Mouse (Mus musculus) intestine, postnatal 0 days (tissue): ENCODE results near the gene Xndc1. TPM values are rescaled to one million over a fixed set of nuclear protein-coding genes. Genes with fewer than 3 reads are reported as not detected.

Experiments
- ATAC-seq: fragments of 200-750 bp; cut with Nextera tagmentation; 2 replicates; pipeline ENCODE4 v1.8.0; 2017; ENCODE audit warnings: mild to moderate bottlenecking, moderate TSS enrichment, moderate library complexity
- H3K27ac ChIP-seq: fragments of 300-500 bp; sonication (generic); 2 replicates; pipeline ENCODE4 v1.5.1; 2014; ENCODE audit warnings: mild to moderate bottlenecking, low read depth, low read length, moderate library complexity
- H3K27me3 ChIP-seq: fragments of 300-500 bp; sonication (generic); replicated peaks from 2 replicates; pipeline ENCODE4 v1.6.1; 2014; ENCODE audit warnings: low read length, mixed read lengths; ENCODE audit not compliant: control insufficient read depth, insufficient read depth
- H3K36me3 ChIP-seq: fragments of 300-500 bp; sonication (generic); 2 replicates; pipeline ENCODE4 v1.6.1; 2014; ENCODE audit warnings: mild to moderate bottlenecking, moderate library complexity; ENCODE audit not compliant: control insufficient read depth, insufficient read depth
- H3K4me1 ChIP-seq: fragments of 300-500 bp; sonication (generic); replicated peaks from 2 replicates; pipeline ENCODE4 v1.6.1; 2014; ENCODE audit warnings: antibody characterized with exemption, low read length, mixed read lengths; ENCODE audit not compliant: control insufficient read depth, insufficient read depth
- H3K4me2 ChIP-seq: fragments of 300-500 bp; sonication (generic); replicated peaks from 2 replicates; pipeline ENCODE4 v1.6.1; 2014; ENCODE audit warnings: low read depth, mild to moderate bottlenecking, moderate library complexity
- H3K4me3 ChIP-seq: fragments of 300-500 bp; sonication (generic); 2 replicates; pipeline ENCODE4 v1.5.1; 2014; ENCODE audit warnings: low read depth, low read length
- H3K9ac ChIP-seq: fragments of 300-500 bp; sonication (generic); 2 replicates; pipeline ENCODE4 v1.6.1; 2014; ENCODE audit warnings: mild to moderate bottlenecking, low read depth, low read length
- H3K9me3 ChIP-seq: fragments of 300-500 bp; sonication (generic); 2 replicates; pipeline ENCODE4 v1.6.1; 2016; ENCODE audit warnings: mixed run types; ENCODE audit not compliant: control insufficient read depth
- CTCF ChIP-seq: sonication (generic); IDR thresholded peaks from 2 replicates; pipeline ENCODE4 v1.5.1; 2016; ENCODE audit warnings: low read depth, mild to moderate bottlenecking, control low read depth, antibody characterized with exemption, moderate library complexity
- WGBS: fragments of 180-500 bp; shearing (Covaris S2); extraction: QIAGEN DNeasy Blood & Tissue Kit; methylation state at CpG from one replicate; pipeline ENCODE4 v1.1.7; 2014; 5-methylcytosine and 5-hydroxymethylcytosine counted together
- polyA plus RNA-seq: library from polyadenylated mRNA; unstranded; fragments of >200 nt; fragmentation: Nextera tagmentation; extraction: Ambion mirVana; gene quantifications from 2 replicates; pipeline ENCODE4 v1.2.1, GENCODE M21; 2015

Xndc1 gene
- polyA plus RNA-seq, 1 experiment from 2014 or later: 4.4 TPM

GRCm38 (mm10) chr7:102087336-102087735 is 22.0 kb downstream of the Xndc1 start:
- WGBS: 85% methylated on average over 4 of the region's 4 CpGs
- Histone ChIP-seq H3K27me3 (no peaks in the 10 kb centered on the region), H3K4me3 (no peak overlapping the region), H3K4me1 (no peaks in the 10 kb centered on the region), H3K4me2 (no peak overlapping the region), H3K27ac (no peak overlapping the region), H3K9me3 (no peaks in the 10 kb centered on the region), H3K9ac (no peak overlapping the region), H3K36me3 (peaks cover 6% of the 10 kb centered on the region; the same call in 1 of the 2 replicates)
- TF ChIP-seq CTCF: no peak
- no peak for ATAC-seq

DNA sequence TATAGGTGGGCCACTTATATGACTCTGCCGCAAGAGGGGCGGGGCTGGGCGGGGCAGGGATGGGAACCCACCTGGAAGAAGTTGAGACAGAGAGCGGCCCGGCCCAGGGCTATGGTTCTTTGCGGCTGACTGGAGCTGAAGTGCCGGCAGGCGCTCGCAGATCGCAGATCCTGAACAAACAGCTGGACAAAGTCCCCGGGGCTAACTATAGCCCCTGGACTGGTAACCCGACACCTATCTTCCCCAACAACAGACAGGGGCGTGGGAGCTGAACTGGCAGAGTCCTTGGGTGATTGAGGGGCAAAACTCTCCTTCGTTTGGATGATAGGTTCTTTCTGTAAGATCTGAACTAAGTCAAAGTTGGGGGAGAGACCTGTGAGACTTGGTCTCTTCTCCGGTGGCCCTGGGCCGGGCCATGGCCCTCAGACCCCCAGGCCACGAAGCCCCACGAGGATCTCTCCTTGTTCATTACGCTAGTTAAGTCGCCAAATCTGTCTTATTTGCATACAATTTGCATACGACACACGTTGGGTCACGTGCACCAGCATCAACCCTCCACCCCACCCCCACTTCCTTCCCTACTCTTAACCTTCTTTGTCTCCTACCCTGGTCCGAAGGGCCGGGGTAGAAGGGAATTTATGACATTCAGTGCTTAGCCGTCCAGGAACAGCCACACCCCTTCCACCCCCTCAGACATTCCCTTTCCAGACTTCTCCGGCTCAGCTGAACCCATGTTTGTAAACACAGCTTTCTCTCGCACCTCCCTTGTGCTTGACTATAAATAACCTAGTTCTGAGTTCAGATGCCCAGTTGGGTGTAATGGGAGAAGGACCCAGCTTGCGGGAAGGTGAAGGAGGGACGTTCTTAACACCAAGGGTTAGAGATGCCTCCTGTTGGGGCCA is 34.7 kb downstream of the Xndc1 start:
- H3K9ac ChIP-seq: peak overlapping the region; percentile 38; the same call in 1 of the 2 replicates
- peak overlapping the region; percentile 32 for H3K4me3 ChIP-seq
- no peak overlapping the region for H3K27ac ChIP-seq
- no peak for TF ChIP-seq CTCF
- no peaks in the 10 kb centered on the region; the same call in 1 of the 2 replicates for H3K4me1 ChIP-seq
- no peaks in the 10 kb centered on the region for H3K9me3 ChIP-seq
- WGBS: 6% methylated on average over 30 of the region's 30 CpGs
- H3K36me3 ChIP-seq: no peaks in the 10 kb centered on the region
- no peaks in the 10 kb centered on the region for H3K27me3 ChIP-seq
- H3K4me2 ChIP-seq: peak overlapping the region; percentile 77
- ATAC-seq: peak; percentile 62

- Histone ChIP-seq H3K27me3 (no peaks in the 10 kb centered on the region), H3K4me1 (no peaks in the 10 kb centered on the region; the same call in 1 of the 2 replicates), H3K27ac (no peak overlapping the region), H3K9me3 (no peaks in the 10 kb centered on the region), H3K4me3 (no peak overlapping the region), H3K36me3 (no peaks in the 10 kb centered on the region), H3K9ac (no peak overlapping the region), H3K4me2 (no peak overlapping the region)
- no peak for ATAC-seq
- 64% methylated on average over 5 of the region's 5 CpGs for WGBS
- TF ChIP-seq CTCF: no peak
These were observed 35.6 kb downstream of the Xndc1 start for GRCm38 (mm10) chr7:102100868-102101267.

DNA sequence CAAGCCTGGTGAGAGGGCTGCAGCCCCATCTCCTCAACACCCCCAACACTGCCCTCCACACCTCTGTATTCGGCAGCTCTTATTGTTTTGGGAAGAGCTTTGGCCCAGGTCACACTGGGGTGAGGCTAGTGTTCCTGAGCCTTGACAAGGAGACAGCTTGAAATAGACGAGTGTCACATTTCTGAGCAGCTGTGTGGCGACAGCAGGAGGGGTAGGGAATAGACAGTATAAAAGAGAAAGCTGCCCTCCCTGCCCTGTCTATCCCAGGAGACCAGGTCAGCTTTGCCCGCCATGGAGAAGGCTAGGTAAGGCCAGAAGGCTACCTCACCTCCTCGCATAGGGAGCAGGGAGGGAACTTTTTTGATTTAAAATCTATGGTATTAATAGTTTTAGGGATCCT is 36.2 kb downstream of the Xndc1 start, which contains the start of gene Art1:
Art1 (plus strand) TSS at position 257 of the 400 bp plus-strand sequence.
- Histone ChIP-seq H3K27ac (no peak within 1 kb of the TSS), H3K4me2 (peak within 1 kb of the TSS; percentile 77; the same call in 1 of the 2 replicates), H3K9me3 (no peaks in the 10 kb centered on the region), H3K9ac (no peak within 1 kb of the TSS), H3K4me3 (no peak within 1 kb of the TSS), H3K4me1 (no peaks in the 10 kb centered on the region; the same call in 1 of the 2 replicates), H3K36me3 (no peaks in the 10 kb centered on the region), H3K27me3 (no peaks in the 10 kb centered on the region)
- 74% methylated on average over 5 of the region's 5 CpGs for WGBS
- no peak for ATAC-seq
- TF ChIP-seq CTCF: no peak

- TF ChIP-seq CTCF: no peak
- Histone ChIP-seq H3K27me3 (no peaks in the 10 kb centered on the region), H3K4me3 (no peak overlapping the region), H3K9ac (no peak overlapping the region), H3K9me3 (no peaks in the 10 kb centered on the region), H3K4me2 (no peak overlapping the region), H3K4me1 (no peaks in the 10 kb centered on the region; the same call in 1 of the 2 replicates), H3K27ac (no peak overlapping the region), H3K36me3 (no peaks in the 10 kb centered on the region)
- ATAC-seq: no peak
- WGBS: 65% methylated on average over 8 of the region's 8 CpGs
These were observed 36.9 kb downstream of the Xndc1 start for GRCm38 (mm10) chr7:102102241-102102640.

DNA sequence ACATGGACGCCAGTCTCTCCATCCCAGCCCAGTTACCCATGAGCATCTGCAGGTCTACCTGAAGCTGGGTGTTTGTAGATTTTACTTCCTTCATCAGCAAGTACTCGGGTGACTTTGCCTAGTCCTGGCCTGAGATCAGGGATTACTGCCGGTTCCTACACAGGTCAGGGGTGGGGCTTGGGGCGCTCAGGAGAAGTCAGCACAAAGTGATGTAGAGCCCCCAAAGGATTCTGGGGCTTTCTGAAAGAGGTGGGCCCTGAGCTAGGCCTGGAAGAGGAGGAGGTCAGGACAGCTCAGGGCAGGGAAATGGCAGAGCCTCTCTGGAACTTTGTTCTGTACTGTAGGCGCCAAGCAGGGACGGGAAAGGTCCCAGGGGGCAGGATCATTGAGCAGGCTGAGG is 37.4 kb downstream of the Xndc1 start:
- Histone ChIP-seq H3K27ac (no peak overlapping the region), H3K27me3 (no peaks in the 10 kb centered on the region), H3K4me1 (no peaks in the 10 kb centered on the region; the same call in 1 of the 2 replicates), H3K4me2 (no peak overlapping the region), H3K36me3 (no peaks in the 10 kb centered on the region), H3K9me3 (no peaks in the 10 kb centered on the region), H3K4me3 (no peak overlapping the region), H3K9ac (no peak overlapping the region)
- ATAC-seq: no peak
- TF ChIP-seq CTCF: no peak
- 41% methylated on average over 6 of the region's 6 CpGs for WGBS
